Mouse (Mus musculus): ENCODE results near the gene Htra2.

Gene Htra2

DNA sequence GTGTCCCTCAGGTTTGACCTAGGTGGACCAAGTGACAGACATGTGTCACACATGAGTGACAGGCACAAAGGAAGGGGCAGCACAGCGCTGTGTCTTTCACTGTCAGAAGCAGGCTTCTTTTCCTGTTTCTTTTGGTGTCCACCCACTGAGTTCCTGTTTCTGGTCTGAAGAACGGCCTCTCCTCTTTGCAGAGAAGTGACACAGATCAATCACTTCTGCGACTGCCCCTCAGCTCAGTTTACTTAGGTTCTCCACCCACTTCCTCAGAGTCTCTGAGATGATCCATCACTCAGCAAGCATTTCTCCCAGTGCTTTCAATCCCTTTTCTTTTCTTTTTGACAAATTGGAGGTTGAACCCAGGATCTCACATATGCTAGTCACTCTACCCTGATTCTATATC is 46.4 kb downstream of the Htra2 start:
- DNase-seq (ENCODE audit: low spot score in 2 of 2): no peak

DNA sequence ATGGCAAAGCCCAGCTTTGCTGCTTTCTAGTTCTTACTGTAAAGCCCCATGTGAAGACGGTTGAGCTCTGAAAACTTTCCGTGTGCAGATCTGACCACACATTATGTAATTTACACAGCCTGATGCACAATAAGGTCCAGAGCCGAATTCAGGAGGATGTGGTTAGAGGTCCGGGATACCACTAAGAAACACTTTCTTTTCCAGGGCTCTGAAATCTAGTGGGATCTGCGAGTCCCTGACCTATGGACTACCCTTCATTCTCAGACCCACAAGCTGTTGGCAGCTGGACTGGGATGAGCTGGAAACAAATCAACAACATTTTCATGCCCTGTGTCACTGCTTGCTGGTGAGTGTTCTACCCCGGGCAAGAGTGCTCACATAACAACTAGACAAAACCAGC is 49.0 kb downstream of the Htra2 start:
- no peak for DNase-seq (ENCODE audit: low spot score in 2 of 2)

GRCm38 (mm10) chr6:83005444-83006011 is 49.5 kb downstream of the Htra2 start:
- DNase-seq (ENCODE audit: low spot score in 2 of 2): no peak

- DNase-seq (ENCODE audit: low spot score in 2 of 2): peak in 1 of 2 experiments; percentile 35
Observed at GRCm38 (mm10) chr6:83004872-83005271, 50.2 kb downstream of the Htra2 start.

DNA sequence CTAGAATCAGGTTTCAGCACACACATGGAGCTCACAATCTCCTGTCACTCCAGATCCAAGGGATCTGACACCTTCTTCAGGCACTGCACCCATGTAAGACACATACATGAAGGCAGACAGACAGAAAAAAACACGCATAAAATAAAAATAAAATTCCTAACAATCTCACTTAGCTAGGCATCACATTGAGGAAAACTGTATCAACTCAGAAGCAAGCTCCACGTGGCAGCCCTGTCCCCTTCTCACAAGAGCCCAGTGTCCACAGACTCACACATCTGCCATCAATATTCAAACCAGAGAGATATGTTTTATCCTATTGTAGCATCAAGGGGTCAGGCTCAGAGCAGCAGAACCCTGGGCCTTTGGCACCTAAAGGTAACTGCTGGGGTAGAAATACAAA is 50.8 kb downstream of the Htra2 start:
- DNase-seq (ENCODE audit: low spot score in 2 of 2): no peak

- DNase-seq (ENCODE audit: low spot score in 2 of 2): no peak
Observed at GRCm38 (mm10) chr6:83003850-83004249, 51.2 kb downstream of the Htra2 start.

DNA sequence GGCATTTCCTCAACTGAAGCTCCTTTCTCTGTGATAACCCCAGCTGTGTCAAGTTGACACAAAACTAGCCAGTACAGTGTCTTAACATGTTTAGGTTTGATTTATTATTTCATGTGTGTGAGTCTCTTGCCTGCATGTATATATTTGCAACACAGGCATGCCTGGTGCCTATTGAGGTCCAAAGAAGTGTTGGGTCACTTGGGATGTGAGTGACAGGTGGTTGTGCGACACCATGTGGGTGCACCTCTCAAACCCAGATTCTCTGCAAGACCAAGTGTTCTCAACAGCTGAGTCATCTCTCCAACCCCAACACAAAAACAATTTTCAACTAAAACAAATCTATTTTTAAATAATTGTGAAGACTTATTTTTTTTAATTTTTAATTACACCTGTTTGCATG is 52.0 kb downstream of the Htra2 start:
- DNase-seq (ENCODE audit: low spot score in 2 of 2): no peak
